Mouse (Mus musculus) spleen, embryonic (tissue): ENCODE data around the gene Zswim4.

Source experiments
- CTCF ChIA-PET: fragments of 350-600 bp; sonication (Branson Sonifier 250); formaldehyde crosslinking; loops from one replicate; lab custom pipeline; 2022; lab: Charles Lee

Gene Zswim4

DNA sequence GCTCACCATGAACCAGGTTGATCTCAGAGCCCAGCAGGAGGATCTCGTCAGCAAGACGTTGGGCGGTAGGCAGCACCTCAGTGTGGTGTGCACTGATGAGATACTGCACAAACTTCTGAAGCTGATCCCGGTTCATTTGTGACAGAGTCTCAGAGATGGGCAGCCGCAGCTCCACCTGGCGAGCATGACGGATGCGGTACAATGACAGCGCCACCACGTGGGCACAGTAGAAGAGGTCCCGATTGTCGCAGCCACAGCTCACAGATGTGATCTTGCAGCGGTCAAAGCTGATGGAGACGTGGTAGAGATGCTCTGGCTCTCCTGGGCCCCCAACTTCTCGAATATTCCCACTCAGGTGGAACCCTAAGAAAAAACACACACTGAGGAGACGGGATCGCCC lies 6.1 kb downstream of the Zswim4 start:
- CTCF ChIA-PET: no interaction called here

DNA sequence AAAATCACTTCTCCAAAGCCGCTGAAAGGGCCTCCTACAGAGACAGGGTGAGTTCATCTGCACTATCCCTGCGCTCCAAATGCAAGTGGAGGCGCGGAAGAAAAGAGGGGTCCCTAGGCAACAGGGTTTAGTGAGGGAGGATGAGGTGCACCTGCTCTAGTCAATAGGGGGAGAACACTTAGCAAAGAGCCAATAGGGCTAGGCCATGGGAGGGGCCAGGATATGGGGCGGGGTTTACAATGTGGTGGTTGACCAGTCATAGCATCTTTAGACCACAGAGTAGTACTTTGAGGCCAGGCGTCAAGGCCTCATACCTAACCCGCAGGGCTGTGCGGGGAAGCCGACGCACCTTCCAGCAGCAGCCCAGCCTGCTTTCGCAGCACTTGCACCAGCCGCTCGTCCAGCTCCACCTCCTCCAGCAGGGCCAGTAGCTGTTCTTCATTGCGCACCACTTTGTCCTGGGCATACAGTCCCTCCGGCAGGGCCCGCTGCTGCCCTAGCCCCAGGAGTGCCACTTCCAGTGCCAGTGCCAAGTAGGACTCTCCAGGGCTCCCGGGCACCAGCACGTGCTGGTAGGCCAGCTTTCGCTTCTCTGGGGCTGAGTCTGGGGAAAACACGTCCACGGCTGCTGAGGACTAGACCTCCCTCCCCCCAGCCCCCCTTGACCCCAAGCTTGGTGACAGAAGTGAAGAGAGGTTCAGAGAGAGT lies 13.4 kb downstream of the Zswim4 start:
- CTCF ChIA-PET: no interaction called here

DNA sequence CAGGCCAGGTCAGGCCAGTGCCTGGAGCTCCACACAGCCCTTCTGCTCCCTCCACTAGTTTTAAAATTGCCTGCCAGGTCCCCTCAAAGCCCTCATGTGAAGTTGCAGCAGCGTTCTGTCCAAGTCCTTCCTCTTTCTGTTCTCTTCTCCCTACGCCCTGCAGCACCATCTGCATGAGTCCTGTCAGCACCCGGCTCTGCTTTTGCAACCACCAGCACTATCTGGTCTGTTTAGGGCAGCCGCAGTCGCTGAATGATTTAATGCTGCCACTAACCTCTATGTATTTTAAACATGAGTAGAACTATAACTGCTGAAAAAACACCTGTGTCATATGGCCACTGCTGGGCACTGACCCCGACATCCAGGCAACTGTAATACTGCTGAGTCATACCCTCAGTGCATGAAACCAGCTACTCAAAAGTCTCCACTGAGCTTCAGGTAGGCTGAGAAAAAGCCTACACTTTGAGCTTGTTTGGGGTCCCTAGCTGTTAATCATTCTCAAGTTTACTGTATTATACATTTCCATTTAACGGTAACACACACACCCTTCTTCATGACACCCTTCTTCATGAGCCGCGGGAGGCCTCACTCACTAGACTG lies 14.2 kb downstream of the Zswim4 start:
- CTCF ChIA-PET: interaction anchor here (0.8 kb wide), 1 partner anchor 15 kb away, joined by 5 read pairs; no protein-coding TSS in a partner anchor

DNA sequence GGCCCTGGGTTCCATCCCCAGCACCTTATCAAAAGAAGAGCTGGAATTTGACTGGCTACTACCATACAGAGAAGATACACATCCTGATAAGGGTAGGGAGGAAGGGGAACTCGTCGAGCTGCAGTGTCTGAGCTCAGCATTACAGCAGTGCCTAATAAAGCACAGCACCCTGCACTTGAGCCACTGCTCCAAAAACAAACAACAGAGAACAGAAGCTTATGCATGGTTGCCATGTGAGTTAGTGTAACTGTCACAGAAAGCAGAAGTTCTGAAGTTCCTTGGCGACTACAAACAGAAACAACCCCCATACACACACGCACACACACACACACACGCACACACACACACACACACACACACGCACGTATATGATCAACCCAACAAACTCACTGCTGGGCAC lies 16.8 kb downstream of the Zswim4 start:
- CTCF ChIA-PET: interaction anchor here (0.7 to 1.3 kb wide), 2 partner anchors 27 to 44 kb away, joined by 3 read pairs; no protein-coding TSS in a partner anchor

DNA sequence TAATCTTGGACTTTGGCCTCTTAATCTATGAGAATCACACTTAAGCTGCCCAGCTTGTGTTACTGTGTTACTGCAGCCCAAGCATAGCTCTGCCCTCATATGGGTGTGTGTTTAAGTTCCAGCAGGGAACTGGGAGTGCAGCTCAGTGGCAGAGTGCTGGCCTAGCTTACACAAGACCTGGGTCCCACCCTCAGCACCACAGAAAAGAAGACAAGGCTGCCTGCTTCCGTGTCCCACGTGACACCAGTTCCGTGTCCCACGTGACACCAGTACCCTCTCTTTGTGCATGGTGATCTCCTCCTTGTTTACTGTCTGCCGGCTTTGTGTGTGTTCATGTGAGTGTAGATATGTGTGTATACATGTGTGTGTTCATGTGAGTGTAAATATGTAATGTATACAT lies 18.7 kb downstream of the Zswim4 start:
- CTCF ChIA-PET: interaction anchor here (0.8 kb wide), 1 partner anchor 8 kb away, joined by 3 read pairs; no protein-coding TSS in a partner anchor

DNA sequence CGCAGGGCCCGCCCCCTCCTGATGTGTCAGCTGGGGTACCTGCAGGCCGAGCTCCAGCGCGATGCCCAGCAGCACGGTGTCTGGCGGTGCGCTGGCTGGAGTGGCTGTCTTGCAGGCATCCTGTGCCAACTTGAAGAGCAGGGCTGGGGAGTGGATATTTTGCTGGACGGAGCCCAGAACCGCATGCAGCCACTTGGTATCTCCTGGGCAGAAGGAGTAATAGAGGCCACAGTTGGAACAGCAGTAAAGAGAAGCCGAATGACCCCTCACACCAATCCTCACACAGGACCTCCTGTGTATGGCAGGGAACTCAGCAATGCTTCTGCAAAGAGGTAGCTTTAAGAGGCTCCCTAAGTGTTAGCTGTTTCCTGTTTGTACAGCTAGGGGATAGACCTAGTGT lies 19.6 kb downstream of the Zswim4 start:
- CTCF ChIA-PET: no interaction called here

DNA sequence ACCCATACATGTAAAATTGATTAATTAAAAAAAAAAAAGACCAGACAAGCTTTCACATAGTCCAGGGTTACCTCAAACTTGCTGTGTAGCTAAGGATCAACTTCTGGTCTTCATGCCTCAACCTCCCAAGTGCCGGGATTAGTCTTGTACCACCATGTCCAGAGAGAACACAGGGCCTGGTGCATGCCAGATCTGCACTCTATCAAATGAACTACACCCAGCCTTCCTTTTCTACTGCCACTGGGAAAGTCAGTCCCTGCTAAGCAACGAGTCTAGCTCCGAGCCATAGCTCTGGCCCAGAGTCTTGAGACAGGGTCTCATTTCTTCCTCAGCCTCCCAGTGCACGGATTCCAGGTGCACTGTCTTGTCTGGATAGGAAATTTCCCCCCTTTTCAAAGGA lies 23.6 kb downstream of the Zswim4 start:
- CTCF ChIA-PET: interaction anchor here (0.6 kb wide), 1 partner anchor 65 kb away, joined by 3 read pairs; no protein-coding TSS in a partner anchor

DNA sequence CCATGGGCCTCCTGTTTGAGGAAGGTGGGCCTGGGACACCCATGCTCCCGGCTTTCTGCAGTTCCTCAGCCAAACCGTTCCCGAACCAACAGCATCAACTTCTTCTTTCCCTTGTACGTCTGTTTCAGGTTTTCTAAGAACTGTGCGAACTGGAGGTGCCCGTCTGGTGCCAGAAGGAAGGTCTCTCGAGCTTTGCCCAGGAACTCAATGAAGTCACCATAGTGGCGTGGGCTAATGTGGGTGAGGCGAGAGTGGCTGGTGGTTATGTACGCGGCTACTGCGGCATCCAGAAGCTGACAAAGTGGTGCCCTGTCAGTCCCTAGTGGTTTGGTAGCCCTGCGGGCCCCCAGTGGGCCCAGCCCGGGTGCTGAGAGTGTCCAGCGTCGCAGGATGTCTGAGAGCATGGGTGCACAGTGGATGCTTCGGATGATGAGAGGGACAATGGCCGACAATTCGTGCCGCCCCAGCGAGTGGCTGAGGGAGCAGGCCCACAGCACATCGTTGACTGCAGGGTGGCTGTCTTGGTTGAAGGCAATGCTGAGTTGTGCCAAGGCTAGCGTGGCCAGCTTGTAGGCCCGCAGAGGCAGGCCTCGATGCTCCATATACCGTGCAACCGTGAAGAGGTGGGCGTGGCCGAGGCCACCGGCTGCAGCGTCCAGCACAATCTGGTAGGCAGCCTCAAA lies 24.8 kb downstream of the Zswim4 start:
- CTCF ChIA-PET: interaction anchor here (0.7 to 0.9 kb wide), 2 partner anchors 29 to 257 kb away, joined by 3 to 7 read pairs; partner anchors contain the start of genes Asf1b and Gm10644

DNA sequence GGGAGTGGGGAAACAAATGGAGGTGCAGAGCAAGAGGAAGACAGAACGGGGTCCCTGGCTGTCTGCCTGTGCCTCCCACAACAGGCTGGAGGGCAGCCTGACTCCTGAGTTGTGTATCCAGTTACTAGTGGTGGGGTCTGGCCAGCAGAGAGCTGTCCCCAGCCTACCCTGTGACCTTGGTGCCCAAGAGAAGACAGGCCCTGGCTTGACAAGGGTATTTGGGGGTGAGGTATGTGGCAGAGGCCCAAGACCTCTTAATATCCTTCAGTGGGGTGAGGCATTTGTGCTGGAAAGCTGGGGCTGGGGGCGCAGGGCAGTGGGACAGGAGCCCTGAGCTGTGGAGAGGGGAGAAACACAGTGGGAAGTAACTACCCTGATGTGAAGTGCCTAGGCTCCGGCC lies 25.7 kb downstream of the Zswim4 start:
- CTCF ChIA-PET: interaction anchor here (0.9 to 2.5 kb wide), 2 partner anchors 26 to 28 kb away, joined by 3 to 24 read pairs; partner anchors contain the start of gene Nanos3

DNA sequence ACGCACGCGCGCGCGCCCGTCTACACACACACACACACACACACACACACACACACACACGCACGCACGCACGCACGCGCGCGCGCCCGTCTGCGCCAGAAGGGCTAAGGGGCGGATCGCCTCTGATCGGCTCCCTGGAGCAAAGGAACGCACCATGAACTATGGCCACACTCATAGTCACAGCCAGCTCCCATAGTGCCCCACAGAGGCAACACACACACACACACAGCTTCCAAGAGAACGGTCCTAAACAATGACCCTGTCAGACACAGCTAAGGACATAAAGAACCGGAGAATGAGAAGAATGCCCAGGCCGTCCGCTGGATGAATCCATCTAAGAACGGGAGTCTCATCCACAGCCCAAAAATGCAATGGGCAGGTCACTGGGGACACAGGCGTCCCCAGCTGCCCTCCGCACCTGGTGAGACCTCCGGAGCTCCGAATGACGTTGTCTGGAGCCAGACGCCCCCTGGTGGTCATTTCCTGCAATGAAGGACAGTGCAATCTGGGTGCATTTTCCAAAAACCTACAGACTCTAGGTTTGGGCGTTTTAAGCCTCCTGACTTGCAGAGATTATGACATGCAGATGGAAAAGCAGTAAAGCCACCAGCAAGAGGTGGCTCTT lies 26.6 kb downstream of the Zswim4 start:
- CTCF ChIA-PET: interaction anchor here (1.9 to 2.5 kb wide), 2 partner anchors 22 to 25 kb away, joined by 7 to 24 read pairs; partner anchors contain the start of gene Nanos3

DNA sequence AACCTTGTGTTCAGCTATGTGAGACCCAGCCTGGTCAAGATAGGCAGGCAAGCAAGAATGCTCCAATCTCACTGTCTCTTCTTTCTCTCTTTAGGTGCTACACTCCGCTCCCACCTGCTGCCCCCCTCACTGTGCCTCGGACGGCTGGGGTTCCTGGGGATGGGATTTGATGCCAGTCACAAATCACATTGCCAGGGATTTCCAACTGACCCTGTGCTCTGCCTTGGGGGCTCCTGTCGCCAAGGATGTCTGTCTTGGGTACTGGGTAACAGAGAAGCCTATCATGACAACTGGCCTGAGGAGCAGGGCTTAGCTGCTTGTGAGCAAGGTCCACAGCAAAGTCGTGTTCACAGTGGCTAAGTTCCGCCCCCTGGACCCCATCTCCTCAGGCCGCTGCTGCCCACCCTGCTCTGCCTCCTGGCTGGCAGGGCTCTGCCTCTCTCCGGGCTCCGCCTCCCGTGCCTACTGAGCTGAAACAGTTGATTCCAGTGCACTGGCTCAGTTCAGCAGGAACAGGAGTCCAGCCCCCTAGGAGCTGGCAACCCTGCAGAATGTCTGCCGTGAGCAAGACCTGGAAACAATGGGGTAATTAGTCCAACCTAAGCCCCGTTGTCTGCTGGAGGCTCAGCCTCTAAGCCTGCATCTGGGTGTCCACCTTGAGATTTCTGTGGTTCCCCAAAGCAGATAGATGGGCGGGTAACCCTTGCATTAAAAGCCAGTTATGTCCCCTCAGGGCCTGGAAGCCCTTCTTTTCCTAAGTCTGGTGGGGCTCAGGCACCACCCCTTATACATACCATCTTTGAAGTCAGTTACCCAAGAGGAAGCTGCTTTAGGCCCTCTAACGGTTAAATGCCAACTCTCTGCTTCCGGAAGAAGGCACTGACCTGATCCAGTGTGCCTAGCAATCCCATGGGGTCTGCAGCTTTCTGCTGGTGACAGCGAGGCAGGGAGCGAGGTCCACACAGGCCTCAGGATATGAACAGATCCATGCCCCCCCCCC lies 28.2 kb downstream of the Zswim4 start:
- CTCF ChIA-PET: interaction anchor here (0.6 to 2.5 kb wide), 6 partner anchors 14 to 69 kb away, joined by 3 to 24 read pairs (median 6); partner anchors contain the start of gene Nanos3

DNA sequence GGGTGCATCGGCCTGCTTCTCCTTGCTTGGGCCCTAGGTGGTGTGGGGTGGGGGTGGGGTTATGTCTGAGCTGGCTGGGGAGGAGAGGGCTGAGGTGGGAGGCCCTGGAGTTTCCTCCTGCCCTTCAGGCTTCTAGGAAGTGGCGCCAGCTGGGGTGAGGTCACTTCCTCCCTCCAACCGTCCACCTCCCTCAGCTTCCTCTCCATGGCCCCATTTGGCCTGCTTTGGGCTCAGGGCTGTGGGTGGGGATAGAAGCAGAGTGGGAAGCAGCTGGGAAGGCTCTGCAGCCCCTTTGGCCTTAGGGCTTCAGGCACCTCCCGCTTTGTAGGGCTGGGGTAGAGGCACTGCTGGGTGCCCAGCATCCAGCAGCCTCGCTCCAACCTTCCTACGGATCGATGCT lies 29.0 kb downstream of the Zswim4 start:
- CTCF ChIA-PET: interaction anchor here (0.6 to 1.6 kb wide), 4 partner anchors 13 to 19 kb away, joined by 3 to 5 read pairs (median 4); no protein-coding TSS in a partner anchor

DNA sequence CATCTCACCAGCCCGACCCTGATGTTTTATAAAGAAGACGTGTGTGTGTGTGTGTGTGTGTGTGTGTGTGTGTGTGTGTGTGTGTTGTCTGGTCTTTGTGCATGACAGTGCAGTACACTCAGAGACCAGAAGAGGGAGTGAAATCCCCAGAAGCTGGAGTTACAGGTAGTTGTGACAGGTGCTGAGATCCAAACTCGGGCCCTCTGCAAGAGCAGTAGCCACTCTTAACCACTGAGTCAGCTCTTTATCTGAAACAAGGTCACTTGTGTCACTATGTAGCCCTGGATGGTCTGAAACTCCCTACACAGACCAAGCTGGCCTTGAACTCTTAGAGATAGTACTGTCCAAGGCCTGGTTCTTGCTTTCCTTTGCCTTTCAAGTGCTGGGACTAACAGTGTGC lies 30.2 kb downstream of the Zswim4 start:
- CTCF ChIA-PET: interaction anchor here (0.6 to 1.6 kb wide), 5 partner anchors 18 to 864 kb away, joined by 3 to 8 read pairs (median 4); no protein-coding TSS in a partner anchor

DNA sequence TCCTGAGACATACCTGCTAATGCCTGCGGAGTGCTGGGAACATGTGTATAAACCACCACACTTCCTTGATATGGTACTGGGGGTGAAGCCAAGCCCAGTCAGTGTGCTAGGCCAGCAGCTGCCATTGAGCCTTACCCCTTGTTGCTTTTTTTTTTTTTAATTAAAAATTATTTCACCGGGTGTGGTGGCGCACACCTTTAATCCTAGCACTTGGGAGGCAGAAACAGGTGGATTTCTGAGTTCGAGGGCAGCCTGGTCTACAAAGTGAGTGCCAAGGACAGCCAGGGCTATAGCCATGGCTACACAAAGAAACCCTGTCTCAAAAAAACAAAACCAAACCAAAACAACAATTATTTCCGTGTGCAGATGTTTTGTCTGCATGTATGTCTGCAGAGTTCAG lies 31.8 kb downstream of the Zswim4 start:
- CTCF ChIA-PET: no interaction called here

DNA sequence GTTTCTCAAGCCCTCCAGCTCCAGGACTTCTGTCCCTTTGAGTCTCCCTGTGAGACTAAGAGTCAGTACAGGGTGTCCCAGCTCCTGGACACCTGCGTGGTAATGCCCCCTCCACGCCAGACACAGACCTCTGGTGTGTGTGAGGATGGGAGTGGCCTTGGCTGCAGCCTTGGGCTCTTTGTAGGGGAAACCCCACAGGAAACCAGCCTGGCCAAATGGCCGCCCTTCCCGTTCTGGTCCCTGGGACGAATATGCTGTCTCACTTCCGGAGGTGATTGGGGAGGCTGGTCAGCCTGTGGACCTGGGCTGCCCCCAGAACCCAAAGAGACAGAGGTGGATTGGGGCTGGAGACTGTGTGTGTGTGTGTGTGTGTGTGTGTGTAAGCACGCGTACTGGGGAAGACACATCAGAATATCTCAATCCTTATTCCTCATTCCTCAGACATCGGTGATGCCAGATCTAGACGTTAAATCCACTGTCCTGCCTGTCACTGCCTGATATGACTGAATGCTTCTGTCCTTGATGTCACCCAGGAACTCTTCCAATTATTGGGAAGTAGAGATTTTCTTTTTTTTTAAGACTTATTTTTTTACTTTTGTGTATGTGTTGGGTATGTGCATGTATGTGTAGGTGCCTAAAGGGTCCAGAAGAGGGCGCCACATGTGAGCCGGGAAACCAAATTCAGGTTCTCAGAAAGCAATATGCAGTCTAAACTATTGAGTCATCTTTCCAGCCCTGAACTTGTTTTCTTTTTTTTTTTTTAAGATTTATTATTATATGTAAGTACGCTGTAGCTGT lies 32.7 kb downstream of the Zswim4 start:
- CTCF ChIA-PET: interaction anchor here (0.5 kb wide), 1 partner anchor 245 kb away, joined by 4 read pairs; no protein-coding TSS in a partner anchor

DNA sequence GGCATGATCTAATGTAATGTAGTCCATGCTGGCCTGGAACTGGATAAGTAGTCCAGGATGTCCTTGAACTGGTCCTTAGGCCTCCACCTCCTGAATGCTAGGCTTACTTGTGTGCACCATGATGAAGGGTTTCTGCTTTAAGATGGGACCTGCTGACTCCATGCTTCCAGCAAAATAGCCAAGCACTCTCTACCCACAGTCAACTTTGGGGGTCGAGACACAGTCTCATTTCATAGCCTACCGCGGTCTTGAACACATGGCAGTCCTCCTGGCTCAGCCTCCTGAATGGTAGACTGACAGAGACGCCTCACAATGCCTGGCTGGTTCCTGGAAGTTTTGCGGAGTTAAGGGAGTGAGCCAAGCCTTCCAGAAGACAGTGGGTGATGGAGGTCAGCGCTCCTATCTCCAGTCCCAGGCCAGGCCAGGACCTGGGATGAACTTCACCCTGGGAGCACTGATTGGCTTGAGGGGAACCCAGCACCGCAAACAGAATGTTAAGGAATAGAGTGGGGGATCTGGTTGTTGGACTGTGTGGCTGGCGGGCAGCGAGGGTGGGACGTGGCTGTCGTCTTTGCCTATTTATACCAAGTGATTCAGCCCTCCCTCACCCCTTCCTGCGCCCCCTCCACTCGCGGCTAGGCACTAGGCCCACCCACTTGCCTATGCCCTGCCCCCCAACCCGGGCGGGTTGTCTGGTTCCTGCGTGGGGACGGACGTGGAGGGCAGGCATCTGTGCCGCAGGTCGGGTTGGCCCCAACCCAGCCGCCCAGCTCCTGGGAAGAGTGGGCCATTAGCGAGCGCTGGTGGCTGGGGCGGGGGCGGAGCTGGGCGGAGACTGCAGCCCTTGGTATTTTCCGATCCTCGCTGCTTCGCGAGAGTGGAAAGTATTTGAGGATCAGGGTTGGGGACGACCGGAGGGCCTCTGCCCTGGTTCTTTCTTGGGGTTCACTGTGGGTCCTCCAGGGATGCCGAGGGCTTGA lies 33.6 kb downstream of the Zswim4 start:
- CTCF ChIA-PET: interaction anchor here (0.5 to 1.5 kb wide), 2 partner anchors 16 to 244 kb away, joined by 4 to 5 read pairs; no protein-coding TSS in a partner anchor

DNA sequence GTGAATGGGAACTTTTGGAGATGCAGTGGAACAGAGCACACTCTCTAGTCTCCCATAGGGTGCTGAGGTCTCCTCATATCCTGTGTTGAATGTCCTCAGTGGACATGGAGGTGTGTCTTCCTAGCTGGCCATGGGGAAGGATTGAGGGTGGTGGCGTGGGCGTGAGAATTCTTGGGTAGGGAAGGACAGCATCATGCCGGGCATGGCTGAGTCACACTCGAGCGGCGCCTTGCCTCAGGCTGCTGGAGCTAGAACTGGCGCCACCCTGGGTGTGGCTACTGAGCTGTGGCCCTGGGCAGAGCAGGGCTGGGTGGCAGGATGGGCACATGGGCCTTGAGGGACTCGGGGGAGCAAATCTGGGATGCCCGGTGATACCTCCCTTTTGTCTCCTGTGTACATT lies 34.4 kb downstream of the Zswim4 start:
- CTCF ChIA-PET: interaction anchor here (1.5 kb wide), 1 partner anchor 15 kb away, joined by 5 read pairs; no protein-coding TSS in a partner anchor
